Mouse (Mus musculus) embryonic fibroblast, embryonic 13.5 days (primary cell): ENCODE results near the gene Cntnap2. TPM values are rescaled to one million over a fixed set of nuclear protein-coding genes. Genes with fewer than 3 reads are reported as not detected.

Experiments
- H3K27ac ChIP-seq: 2 replicates; pipeline ENCODE4 v1.5.1; 2012; ENCODE audit warnings: low read length, control low read depth, inconsistent platforms; ENCODE audit not compliant: insufficient read depth
- H3K4me1 ChIP-seq: 2 replicates; pipeline ENCODE4 v1.6.1; 2011; ENCODE audit warnings: low read length; ENCODE audit not compliant: control insufficient read depth, insufficient read depth
- H3K4me3 ChIP-seq: 2 replicates; pipeline ENCODE4 v1.5.1; 2011; ENCODE audit warnings: mild to moderate bottlenecking, control low read depth, low read length; ENCODE audit not compliant: insufficient read depth
- CTCF ChIP-seq: IDR thresholded peaks from 2 replicates; pipeline ENCODE4 v1.5.1; 2011; ENCODE audit warnings: mild to moderate bottlenecking, control low read depth, low read length, moderate library complexity, borderline replicate concordance; ENCODE audit not compliant: insufficient read depth
- POLR2A ChIP-seq: IDR thresholded peaks from 2 replicates; pipeline ENCODE4 v1.6.1; 2011; ENCODE audit warnings: low read depth, mild to moderate bottlenecking, control low read depth, low read length, moderate library complexity
- polyA plus RNA-seq: library from polyadenylated mRNA; stranded (reverse); fragments of >200 nt; gene quantifications from 2 replicates; pipeline ENCODE4 v1.2.4, GENCODE M21; 2011; ENCODE audit warnings: low read depth; ENCODE audit not compliant: missing spikeins, insufficient read length

Gene Cntnap2
- polyA plus RNA-seq, 1 experiment, result 0.09 TPM

- no peak overlapping the region for H3K27ac ChIP-seq
- no peaks in the 10 kb centered on the region for H3K4me1 ChIP-seq
- H3K4me3 ChIP-seq, result no peak overlapping the region
- TF ChIP-seq CTCF (no peak), POLR2A (no peak)
These were observed 1515.9 kb downstream of the Cntnap2 start for GRCm38 (mm10) chr6:46575055-46575454.

GRCm38 (mm10) chr6:46612365-46612764 lies 1553.2 kb downstream of the Cntnap2 start:
- no peak for TF ChIP-seq POLR2A
- no peak for TF ChIP-seq CTCF
- no peaks in the 10 kb centered on the region for H3K4me1 ChIP-seq
- no peak overlapping the region for H3K27ac ChIP-seq
- no peak overlapping the region for H3K4me3 ChIP-seq

GRCm38 (mm10) chr6:46612872-46613271 lies 1553.7 kb downstream of the Cntnap2 start:
- Histone ChIP-seq H3K4me1 (no peaks in the 10 kb centered on the region), H3K27ac (no peak overlapping the region), H3K4me3 (no peak overlapping the region)
- no peak for TF ChIP-seq POLR2A
- TF ChIP-seq CTCF, result no peak

GRCm38 (mm10) chr6:46669018-46669417 lies 1609.9 kb downstream of the Cntnap2 start:
- Histone ChIP-seq H3K4me3 (no peak overlapping the region), H3K27ac (no peak overlapping the region), H3K4me1 (no peaks in the 10 kb centered on the region)
- TF ChIP-seq POLR2A (no peak), CTCF (no peak)

- TF ChIP-seq POLR2A (no peak), CTCF (no peak)
- Histone ChIP-seq H3K4me3 (no peak overlapping the region), H3K4me1 (no peaks in the 10 kb centered on the region), H3K27ac (no peak overlapping the region)
These were observed 1615.9 kb downstream of the Cntnap2 start for GRCm38 (mm10) chr6:46675081-46675480.

- Histone ChIP-seq H3K27ac (no peak overlapping the region), H3K4me3 (no peak overlapping the region), H3K4me1 (no peaks in the 10 kb centered on the region)
- TF ChIP-seq POLR2A (no peak), CTCF (no peak)
These were observed 1616.5 kb downstream of the Cntnap2 start for GRCm38 (mm10) chr6:46675621-46676020.

- no peaks in the 10 kb centered on the region for H3K4me1 ChIP-seq
- H3K27ac ChIP-seq, result no peak overlapping the region
- TF ChIP-seq POLR2A (no peak), CTCF (no peak)
- H3K4me3 ChIP-seq, result no peak overlapping the region
These were observed 1637.0 kb downstream of the Cntnap2 start for GRCm38 (mm10) chr6:46696187-46696586.

- no peak for TF ChIP-seq POLR2A
- no peak for TF ChIP-seq CTCF
- no peak overlapping the region for H3K4me3 ChIP-seq
- no peaks in the 10 kb centered on the region for H3K4me1 ChIP-seq
- H3K27ac ChIP-seq, result no peak overlapping the region
These were observed 1640.2 kb downstream of the Cntnap2 start for GRCm38 (mm10) chr6:46699343-46699742.

- TF ChIP-seq CTCF (no peak), POLR2A (no peak)
- H3K27ac ChIP-seq, result no peak overlapping the region
- no peak overlapping the region for H3K4me3 ChIP-seq
- no peaks in the 10 kb centered on the region for H3K4me1 ChIP-seq
These were observed 1645.4 kb downstream of the Cntnap2 start for GRCm38 (mm10) chr6:46704293-46705170.

- no peak overlapping the region for H3K27ac ChIP-seq
- TF ChIP-seq CTCF (no peak), POLR2A (no peak)
- H3K4me1 ChIP-seq, result no peaks in the 10 kb centered on the region
- H3K4me3 ChIP-seq, result no peak overlapping the region
These were observed 1646.8 kb downstream of the Cntnap2 start for GRCm38 (mm10) chr6:46705926-46706325.

- Histone ChIP-seq H3K4me3 (no peak overlapping the region), H3K4me1 (no peaks in the 10 kb centered on the region), H3K27ac (no peak overlapping the region)
- TF ChIP-seq POLR2A (no peak), CTCF (no peak)
These were observed 1657.4 kb downstream of the Cntnap2 start for GRCm38 (mm10) chr6:46716576-46716975.
